Mouse (Mus musculus) stomach, embryonic 15.5 days (tissue): ENCODE results near the gene Fgf8. TPM values are rescaled to one million over a fixed set of nuclear protein-coding genes. Genes with fewer than 3 reads are reported as not detected.

Experiments used
- ATAC-seq: fragments of 200-750 bp; cut with Nextera tagmentation; 2 replicates; pipeline ENCODE4 v1.8.0; 2017; ENCODE audit warnings: low read depth, moderate number of reproducible peaks, moderate TSS enrichment; ENCODE audit not compliant: insufficient read depth, low FRiP score
- H3K27ac ChIP-seq: fragments of 300-500 bp; sonication (generic); 2 replicates; pipeline ENCODE4 v1.5.1; 2015; ENCODE audit warnings: mild to moderate bottlenecking, inconsistent platforms
- H3K27me3 ChIP-seq: fragments of 300-500 bp; sonication (generic); replicated peaks from 2 replicates; pipeline ENCODE4 v1.6.1; 2015; ENCODE audit warnings: inconsistent platforms
- H3K36me3 ChIP-seq: fragments of 300-500 bp; sonication (generic); 2 replicates; pipeline ENCODE4 v1.6.1; 2015; ENCODE audit warnings: inconsistent platforms
- H3K4me1 ChIP-seq: fragments of 300-500 bp; sonication (generic); 2 replicates; pipeline ENCODE4 v1.6.1; 2015; ENCODE audit warnings: inconsistent platforms
- H3K4me2 ChIP-seq: fragments of 300-500 bp; sonication (generic); 2 replicates; pipeline ENCODE4 v1.6.1; 2015; ENCODE audit warnings: mild to moderate bottlenecking, inconsistent platforms
- H3K4me3 ChIP-seq: fragments of 300-500 bp; sonication (generic); replicated peaks from 2 replicates; pipeline ENCODE4 v1.5.1; 2015; ENCODE audit warnings: inconsistent platforms
- H3K9ac ChIP-seq: fragments of 300-500 bp; sonication (generic); 2 replicates; pipeline ENCODE4 v1.6.1; 2015; ENCODE audit warnings: inconsistent platforms
- H3K9me3 ChIP-seq: fragments of 300-500 bp; sonication (generic); 2 replicates; pipeline ENCODE4 v1.6.1; 2016; ENCODE audit warnings: inconsistent platforms
- whole genome bisulfite sequencing: fragments of 180-500 bp; shearing (Covaris S2); methylation state at CpG from one replicate; pipeline ENCODE4 v1.1.7; 2015; 5-methylcytosine and 5-hydroxymethylcytosine counted together
- polyA plus RNA-seq: library from polyadenylated mRNA; unstranded; fragments of >200 nt; fragmentation: Nextera tagmentation; extraction: Ambion mirVana; gene quantifications from 2 replicates; pipeline ENCODE4 v1.2.1, GENCODE M21; 2015

Fgf8 gene
- polyA plus RNA-seq, 1 experiment from 2014 or later = not detected

DNA sequence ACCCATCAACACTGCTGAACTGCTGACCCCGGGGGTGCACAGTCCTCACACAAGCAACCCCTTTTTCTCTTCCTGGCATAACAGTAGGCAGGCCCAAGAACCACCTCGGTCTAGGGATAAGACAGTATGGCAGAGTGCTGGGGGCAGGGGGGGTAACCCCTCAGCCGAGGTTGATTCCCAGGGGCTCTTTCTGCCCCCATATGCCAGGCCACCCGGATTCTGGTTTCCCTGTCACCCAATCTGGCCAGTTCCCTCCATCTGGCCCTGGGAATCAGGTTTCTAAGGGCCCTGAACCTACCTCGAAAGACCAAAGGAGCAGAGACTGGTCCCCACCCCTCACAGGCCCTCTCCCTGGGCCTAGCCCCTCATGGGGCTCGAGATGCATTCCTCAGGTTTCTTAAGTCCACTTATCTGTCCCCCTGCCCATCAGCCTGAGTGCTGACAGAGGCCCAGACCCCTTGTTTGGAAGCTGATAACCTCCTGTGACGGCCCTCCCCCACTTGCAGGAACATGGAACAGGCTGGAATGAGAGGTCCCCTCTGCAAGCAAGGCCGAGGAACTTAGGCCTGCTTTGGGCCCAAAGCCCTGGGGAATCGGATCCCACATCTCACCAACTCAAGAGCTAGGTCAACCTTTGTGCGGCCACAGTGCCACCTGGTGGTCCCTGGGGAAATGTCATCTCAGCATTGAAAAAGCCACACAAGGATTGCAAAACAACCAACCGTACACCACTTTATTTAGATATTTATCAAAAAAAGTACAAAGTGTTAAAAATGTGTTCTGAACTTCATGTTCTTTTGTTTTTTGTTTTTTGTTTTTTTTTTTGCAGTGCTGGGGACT, 4.5 kb upstream of the Fgf8 start:
- Histone ChIP-seq H3K9ac (no peak overlapping the region), H3K4me2 (no peak overlapping the region), H3K4me1 (peaks cover 37% of the 10 kb centered on the region), H3K27ac (no peak overlapping the region), H3K27me3 (peaks cover 44% of the 10 kb centered on the region), H3K4me3 (no peak overlapping the region), H3K9me3 (no peaks in the 10 kb centered on the region), H3K36me3 (peaks cover 5% of the 10 kb centered on the region)
- ATAC-seq = no peak
- WGBS = 25% methylated on average over 11 of the region's 11 CpGs

- no peak for ATAC-seq
- Histone ChIP-seq H3K36me3 (no peaks in the 10 kb centered on the region), H3K27me3 (peaks cover 53% of the 10 kb centered on the region), H3K4me3 (no peak overlapping the region; the same call in 1 of the 2 replicates), H3K27ac (no peak overlapping the region), H3K9me3 (no peaks in the 10 kb centered on the region), H3K9ac (no peak overlapping the region), H3K4me2 (peak overlapping the region; percentile 35; the same call in 1 of the 2 replicates), H3K4me1 (peaks cover 45% of the 10 kb centered on the region)
- 15% methylated on average over 29 of the region's 29 CpGs for WGBS
Measured at GRCm38 (mm10) chr19:45746153-45747020, 3.7 kb upstream of the Fgf8 start.

GRCm38 (mm10) chr19:45745344-45746152, 2.8 kb upstream of the Fgf8 start:
- ATAC-seq = no peak
- Histone ChIP-seq H3K36me3 (no peaks in the 10 kb centered on the region), H3K9ac (no peak overlapping the region), H3K4me3 (peak overlapping the region; percentile 2; the same call in 1 of the 2 replicates), H3K4me2 (peak overlapping the region; percentile 35; the same call in 1 of the 2 replicates), H3K27ac (no peak overlapping the region), H3K9me3 (no peaks in the 10 kb centered on the region), H3K27me3 (peaks cover 61% of the 10 kb centered on the region), H3K4me1 (peaks cover 45% of the 10 kb centered on the region)
- WGBS = 10% methylated on average over 32 of the region's 32 CpGs

GRCm38 (mm10) chr19:45743619-45744018, 904 bp upstream of the Fgf8 start:
- Histone ChIP-seq H3K9ac (no peak overlapping the region), H3K9me3 (no peaks in the 10 kb centered on the region), H3K27me3 (peaks cover 76% of the 10 kb centered on the region), H3K4me1 (peaks cover 42% of the 10 kb centered on the region), H3K27ac (no peak overlapping the region), H3K36me3 (no peaks in the 10 kb centered on the region), H3K4me3 (no peak overlapping the region; the same call in 1 of the 2 replicates), H3K4me2 (peak overlapping the region; percentile 78)
- WGBS = 30% methylated on average over 7 of the region's 7 CpGs
- ATAC-seq = no peak

- H3K27me3 ChIP-seq = peaks cover 81% of the 10 kb centered on the region
- H3K4me1 ChIP-seq = peaks cover 37% of the 10 kb centered on the region
- no peaks in the 10 kb centered on the region for H3K36me3 ChIP-seq
- peak overlapping the region; percentile 40 for H3K4me3 ChIP-seq
- no peak overlapping the region for H3K9ac ChIP-seq
- H3K9me3 ChIP-seq = no peaks in the 10 kb centered on the region
- ATAC-seq = no peak
- no peak overlapping the region for H3K27ac ChIP-seq
- H3K4me2 ChIP-seq = peak overlapping the region; percentile 78
- WGBS = 2% methylated on average over 23 of the region's 44 CpGs
Measured at GRCm38 (mm10) chr19:45742984-45743575, 365 bp upstream of the Fgf8 start.

GRCm38 (mm10) chr19:45741431-45742217, 1.1 kb downstream of the Fgf8 start:
- no peak overlapping the region for H3K27ac ChIP-seq
- no peaks in the 10 kb centered on the region for H3K9me3 ChIP-seq
- peaks cover 94% of the 10 kb centered on the region for H3K27me3 ChIP-seq
- WGBS = 4% methylated on average over 45 of the region's 45 CpGs
- peak overlapping the region; percentile 78; the same call in 1 of the 2 replicates for H3K4me2 ChIP-seq
- no peak overlapping the region for H3K9ac ChIP-seq
- no peak for ATAC-seq
- peaks cover 39% of the 10 kb centered on the region for H3K4me1 ChIP-seq
- no peaks in the 10 kb centered on the region for H3K36me3 ChIP-seq
- H3K4me3 ChIP-seq = peak overlapping the region; percentile 40

DNA sequence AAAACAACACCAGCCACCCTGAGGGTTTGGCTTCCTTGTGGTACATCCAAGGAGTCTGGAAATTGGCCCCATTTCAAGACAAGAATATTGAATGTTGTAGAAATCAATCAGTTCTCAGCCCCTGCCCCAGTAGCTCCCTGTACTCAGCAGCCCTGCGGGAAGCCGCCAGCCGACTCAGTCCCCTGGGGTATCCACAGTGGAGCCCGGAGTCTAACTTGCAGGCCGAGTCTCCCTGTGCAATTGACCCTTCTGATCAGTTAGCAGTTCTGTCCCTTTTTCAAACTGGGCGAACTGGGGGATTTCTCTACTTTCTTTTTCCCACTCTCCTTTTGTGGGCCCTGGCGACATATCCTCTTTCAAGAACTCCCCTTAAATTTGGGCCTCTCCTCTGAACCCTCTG, 1.9 kb downstream of the Fgf8 start:
- 22% methylated on average over 7 of the region's 7 CpGs for WGBS
- no peak overlapping the region for H3K4me2 ChIP-seq
- ATAC-seq = no peak
- no peak overlapping the region for H3K27ac ChIP-seq
- peaks cover 94% of the 10 kb centered on the region for H3K27me3 ChIP-seq
- H3K36me3 ChIP-seq = no peaks in the 10 kb centered on the region
- H3K9me3 ChIP-seq = no peaks in the 10 kb centered on the region
- H3K9ac ChIP-seq = no peak overlapping the region
- H3K4me1 ChIP-seq = peaks cover 37% of the 10 kb centered on the region
- no peak overlapping the region for H3K4me3 ChIP-seq

- Histone ChIP-seq H3K9me3 (no peaks in the 10 kb centered on the region), H3K4me3 (no peak overlapping the region), H3K27ac (no peak overlapping the region), H3K36me3 (no peaks in the 10 kb centered on the region), H3K4me1 (peaks cover 32% of the 10 kb centered on the region), H3K9ac (no peak overlapping the region), H3K27me3 (peaks cover 94% of the 10 kb centered on the region), H3K4me2 (no peak overlapping the region)
- 9% methylated on average over 13 of the region's 13 CpGs for WGBS
- ATAC-seq = no peak
Measured at GRCm38 (mm10) chr19:45740233-45740632, 2.5 kb downstream of the Fgf8 start.

DNA sequence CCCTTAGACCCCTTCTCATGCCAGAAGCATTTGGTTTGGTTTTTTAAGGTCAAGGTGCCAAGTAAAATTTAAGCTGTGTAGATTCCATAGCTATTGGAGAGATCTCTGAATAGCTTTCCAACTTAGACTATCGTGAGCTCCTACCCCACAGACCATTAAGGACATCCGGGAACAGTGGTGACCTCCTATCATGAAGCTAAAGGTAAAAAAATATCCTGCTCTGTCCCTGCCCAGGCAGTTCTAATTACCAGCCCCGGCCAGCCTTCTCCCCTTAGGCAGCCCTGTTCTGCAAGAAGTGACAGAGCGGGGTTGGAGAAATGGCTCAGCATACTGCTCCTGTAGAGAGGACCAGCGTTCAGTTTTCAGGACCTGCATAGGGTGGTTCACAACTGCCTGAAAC, 4.2 kb downstream of the Fgf8 start:
- Histone ChIP-seq H3K4me2 (no peak overlapping the region), H3K27me3 (peaks cover 81% of the 10 kb centered on the region), H3K4me3 (no peak overlapping the region), H3K9ac (no peak overlapping the region), H3K4me1 (peaks cover 30% of the 10 kb centered on the region), H3K36me3 (no peaks in the 10 kb centered on the region), H3K27ac (no peak overlapping the region), H3K9me3 (no peaks in the 10 kb centered on the region)
- ATAC-seq = no peak
- 70% methylated on average over 5 of the region's 5 CpGs for WGBS

- no peak overlapping the region for H3K4me2 ChIP-seq
- H3K9me3 ChIP-seq = no peaks in the 10 kb centered on the region
- ATAC-seq = no peak
- no peak overlapping the region for H3K9ac ChIP-seq
- no peak overlapping the region for H3K4me3 ChIP-seq
- H3K4me1 ChIP-seq = peaks cover 25% of the 10 kb centered on the region
- 85% methylated on average over 10 of the region's 10 CpGs for WGBS
- H3K27me3 ChIP-seq = peaks cover 80% of the 10 kb centered on the region
- no peak overlapping the region for H3K27ac ChIP-seq
- no peaks in the 10 kb centered on the region for H3K36me3 ChIP-seq
Measured at GRCm38 (mm10) chr19:45737846-45738484, 4.8 kb downstream of the Fgf8 start.
